In the genomic region with DNA sequence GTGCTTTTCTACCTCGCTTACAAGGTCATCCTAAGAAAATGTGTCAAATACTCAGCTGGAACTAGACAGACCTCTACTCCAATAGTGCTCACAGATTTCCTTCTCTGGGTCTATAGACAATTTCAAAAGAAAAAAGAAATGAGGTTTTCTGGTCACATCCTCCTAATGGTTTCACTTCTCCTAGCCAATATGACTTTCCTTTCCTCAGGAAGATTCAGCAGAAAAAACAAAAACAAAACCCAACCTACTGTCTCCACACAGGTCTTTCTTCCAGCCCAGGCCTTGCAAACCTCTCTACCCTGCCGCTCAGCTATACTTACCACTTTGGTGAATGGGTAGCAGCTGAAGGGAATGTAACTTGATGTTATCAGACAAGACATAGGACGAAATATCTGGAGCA, we compare ENCODE assay signal across 29 mouse cellular contexts. TPM values are rescaled to one million over a fixed set of nuclear protein-coding genes. Genes with fewer than 3 reads are reported as not detected.
DNase-seq lines count a peak whose midpoint lies in the region; ATAC-seq and TF ChIP-seq lines count a peak whose summit lies in the region.
"Had no signal": no experiment of that assay in that cellular context is flagged by ENCODE, and none has a peak within 500 bp of the region (broad histone marks: within the 10 kb centered on the region; RNA-seq: fewer than 3 reads in every experiment).

No protein-coding gene starts in this region.

- WGBS in liver, postnatal 0 days (ENCODE audit: insufficient replicate concordance), result 79% methylated on average over 3 of the region's 3 CpGs
- 79% methylated on average over 3 of the region's 3 CpGs for WGBS in liver, embryonic 12.5 days (ENCODE audit: insufficient replicate concordance)
- 27% methylated on average over 3 of the region's 3 CpGs for WGBS in macrophage (ENCODE audit: missing documents)
- 90% methylated on average over 3 of the region's 3 CpGs for WGBS in forebrain, postnatal 0 days

- no peak overlapping the region for H3K4me2 ChIP-seq in liver, postnatal 0 days (ENCODE audit: low read depth, low read length)
- H3K4me2 ChIP-seq in liver, embryonic 12.5 days, result no peak overlapping the region
- no peak overlapping the region for H3K4me2 ChIP-seq in CH12.LX (ENCODE audit: insufficient read depth, low read depth, poor library complexity, severe bottlenecking)
- no peak overlapping the region for H3K4me2 ChIP-seq in forebrain, postnatal 0 days (ENCODE audit: low read depth)
- H3K4me2 ChIP-seq: heart, embryonic 15.5 days; limb, embryonic 13.5 days; liver, embryonic 11.5 days; neural tube, embryonic 12.5 days had no signal

- H3K79me2 ChIP-seq in CH12.LX (replicated peaks; ENCODE audit: control insufficient read depth, extremely low read depth, insufficient read depth, poor library complexity, severe bottlenecking) (peaks cover 18% of the 10 kb centered on the region), macrophage (ENCODE audit: inconsistent target) (peaks cover 70% of the 10 kb centered on the region)

- no peak for TF ChIP-seq CTCF in liver, postnatal 0 days (IDR thresholded peaks at IDR 0.05; ENCODE audit: low read depth)
- TF ChIP-seq CTCF in CH12.LX (conservative IDR thresholded peaks at IDR 0.05 in 1 of 2, IDR thresholded peaks at IDR 0.05 in 1 of 2; ENCODE audit: low read depth in 2 of 2, low read length in 2 of 2), result no peak
- no peak for TF ChIP-seq CTCF in forebrain, postnatal 0 days (IDR thresholded peaks at IDR 0.05; ENCODE audit: low read depth)

- H3K4me3 ChIP-seq in liver, postnatal 0 days (ENCODE audit: low read depth, low read length), result no peak overlapping the region
- H3K4me3 ChIP-seq in liver, embryonic 12.5 days, result no peak overlapping the region
- H3K4me3 ChIP-seq in CH12.LX (replicated peaks in 1 of 3; ENCODE audit: low read depth in 2 of 3, low read length in 2 of 3, poor library complexity in 1 of 3) (no peak overlapping the region), macrophage (ENCODE audit: inconsistent target) (no peak overlapping the region)
- H3K4me3 ChIP-seq in forebrain, postnatal 0 days (ENCODE audit: low read depth, low read length), result no peak overlapping the region
- H3K4me3 ChIP-seq: heart, adult 2 months; heart, embryonic 15.5 days; limb, embryonic 13.5 days; midbrain, embryonic 10.5 days; myocyte; neural tube, embryonic 12.5 days had no signal

- H3K27ac ChIP-seq in liver, postnatal 0 days (ENCODE audit: low read depth), result 0 out of 2 replicates have a peak overlapping the region, but pooled peaks have one; percentile 55
- no peak overlapping the region for H3K27ac ChIP-seq in liver, embryonic 12.5 days
- H3K27ac ChIP-seq in CH12.LX (ENCODE audit: insufficient read depth, low read depth), result no peak overlapping the region
- peak overlapping the region; percentile 98 for H3K27ac ChIP-seq in macrophage
- no peak overlapping the region for H3K27ac ChIP-seq in forebrain, postnatal 0 days (ENCODE audit: low read depth, low read length)
- H3K27ac ChIP-seq: heart, adult 2 months; heart, embryonic 15.5 days; limb, embryonic 13.5 days; midbrain, embryonic 10.5 days; neural tube, embryonic 12.5 days had no signal

- no peak overlapping the region for H3K9ac ChIP-seq in liver, postnatal 0 days (replicated peaks)
- no peak overlapping the region for H3K9ac ChIP-seq in liver, embryonic 12.5 days
- H3K9ac ChIP-seq in CH12.LX (ENCODE audit: insufficient read depth, low read depth), result no peak overlapping the region
- H3K9ac ChIP-seq in forebrain, postnatal 0 days, result no peak overlapping the region
- H3K9ac ChIP-seq: heart, embryonic 15.5 days; limb, embryonic 13.5 days; neural tube, embryonic 12.5 days had no signal

- H3K36me3 ChIP-seq in liver, postnatal 0 days (replicated peaks; ENCODE audit: insufficient read depth, low read length), result peaks cover 25% of the 10 kb centered on the region
- peaks cover 54% of the 10 kb centered on the region for H3K36me3 ChIP-seq in liver, embryonic 12.5 days
- H3K36me3 ChIP-seq in CH12.LX (replicated peaks in 1 of 2; ENCODE audit: control insufficient read depth in 1 of 2, insufficient read depth in 1 of 2, low read length in 1 of 2), result peaks cover 19 to 31% of the 10 kb centered on the region in 2 experiments
- peaks cover 19% of the 10 kb centered on the region for H3K36me3 ChIP-seq in macrophage (ENCODE audit: inconsistent target)
- H3K36me3 ChIP-seq in forebrain, postnatal 0 days (ENCODE audit: insufficient read depth), result peaks cover 32% of the 10 kb centered on the region

- peaks cover 4% of the 10 kb centered on the region for H3K4me1 ChIP-seq in liver, postnatal 0 days (ENCODE audit: insufficient read depth)
- peaks cover 4% of the 10 kb centered on the region for H3K4me1 ChIP-seq in liver, embryonic 12.5 days
- H3K4me1 ChIP-seq in CH12.LX (ENCODE audit: control insufficient read depth in 1 of 2, insufficient read depth in 2 of 2), result peaks cover 22 to 70% of the 10 kb centered on the region in 2 experiments
- no peaks in the 10 kb centered on the region for H3K4me1 ChIP-seq in forebrain, postnatal 0 days (ENCODE audit: insufficient read depth)
- H3K4me1 ChIP-seq: limb, embryonic 13.5 days had no signal

- in situ Hi-C loops in CH12.LX (cut with MboI; ENCODE audit: low pct_ligation_motif_present, low pct_unique_long_range_greater_than_20kb, low sequenced_read_pairs), result no loop called here

- dilution Hi-C loops in CH12.LX (cut with MboI; ENCODE audit: extremely low pct_ligation_motif_present, extremely low pct_unique_long_range_greater_than_20kb, low sequenced_read_pairs), result no loop called here

- TF ChIP-seq RAD21 in CH12.LX (IDR thresholded peaks at IDR 0.05; ENCODE audit: low read depth, low read length), result no peak

- no peak for ATAC-seq in liver, postnatal 0 days
- no peak for ATAC-seq in liver, embryonic 12.5 days
- no peak for ATAC-seq in erythroblast, adult 5-6 weeks (replicated peaks; ENCODE audit: low FRiP score, poor library complexity, severe bottlenecking)
- no peak for ATAC-seq in forebrain, postnatal 0 days
- ATAC-seq: forebrain, embryonic 14.5 days; lung, postnatal 0 days; midbrain, embryonic 16.5 days had no signal

- no peak for TF ChIP-seq EP300 in liver, postnatal 0 days (IDR thresholded peaks at IDR 0.05; ENCODE audit: low read depth)
- TF ChIP-seq EP300 in CH12.LX (IDR thresholded peaks at IDR 0.05; ENCODE audit: low read length), result peak; percentile 86

- TF ChIP-seq POLR2A in CH12.LX (IDR thresholded peaks at IDR 0.05; ENCODE audit: low read depth, low read length), result no peak

- H3K9me3 ChIP-seq in liver, postnatal 0 days (ENCODE audit: low read length), result no peaks in the 10 kb centered on the region
- H3K9me3 ChIP-seq in liver, embryonic 12.5 days (replicated peaks), result no peaks in the 10 kb centered on the region
- no peaks in the 10 kb centered on the region for H3K9me3 ChIP-seq in CH12.LX (replicated peaks; ENCODE audit: low read length)
- H3K9me3 ChIP-seq in forebrain, postnatal 0 days (ENCODE audit: low read length), result no peaks in the 10 kb centered on the region
- H3K9me3 ChIP-seq: G1E; heart, embryonic 15.5 days; limb, embryonic 13.5 days; midbrain, embryonic 10.5 days; neural tube, embryonic 12.5 days had no signal

- no peaks in the 10 kb centered on the region for H3K27me3 ChIP-seq in liver, postnatal 0 days (ENCODE audit: insufficient read depth, low read length)
- no peaks in the 10 kb centered on the region for H3K27me3 ChIP-seq in liver, embryonic 12.5 days (replicated peaks)
- no peaks in the 10 kb centered on the region for H3K27me3 ChIP-seq in CH12.LX (replicated peaks)
- H3K27me3 ChIP-seq in forebrain, postnatal 0 days (ENCODE audit: insufficient read depth, low read length), result no peaks in the 10 kb centered on the region
- H3K27me3 ChIP-seq: heart, embryonic 15.5 days; limb, embryonic 13.5 days; neural tube, embryonic 12.5 days had no signal

- DNase-seq in liver, postnatal 0 days, result no peak
- peak; percentile 25 for DNase-seq in CH12.LX (ENCODE audit: extremely low read depth)
- no peak for DNase-seq in cerebellum, adult 11-12 months
- DNase-seq in forebrain, postnatal 0 days, result no peak
- DNase-seq: adrenal gland, postnatal 10 days; cerebellum, adult 2 months; cerebellum, postnatal 14 days; gastrocnemius, postnatal 25 days; heart, adult 2 months; kidney, adult 2 months; kidney, postnatal 36 days; lung, adult 18-20 months; lung, postnatal 4 days; right cerebral cortex, adult 18-20 months; thymus, adult 2 months; thymus, postnatal 36 days had no signal

TF ChIP-seq in CH12.LX, 34 proteins besides CTCF, POLR2A, EP300 and RAD21 (continues in another document):
- no peak for TF ChIP-seq ZC3H11A (IDR thresholded peaks at IDR 0.05; ENCODE audit: low read depth, low read length)

RNA-seq across cellular contexts. Expression of a gene that starts 6.5 kb away (rescaled TPM):
- 5.1 and 5.4 TPM in 2 replicates for polyA plus RNA-seq in liver, postnatal 0 days (2015; fragmentation: Nextera tagmentation; extraction: Ambion mirVana)
- 9.0 and 9.1 TPM in 2 replicates for polyA plus RNA-seq in liver, embryonic 12.5 days (2016; fragmentation: Nextera tagmentation; extraction: Ambion mirVana)
- total RNA-seq in CH12.LX (2012; rRNA removed) (17.4 and 18.2 TPM in 2 replicates), CH12.LX (2014; rRNA removed) (37.3 and 40.7 TPM in 2 replicates)
- polyA plus RNA-seq in CH12.LX (2012; ENCODE audit: insufficient read length, low read depth) (27.2 and 31.8 TPM in 2 replicates), macrophage (2018) (15.6 to 41.0 TPM (median 30.1 TPM) in 3 replicates)
- total RNA-seq in macrophage (2018; cell fraction: chromatin; rRNA removed), result 100 to 1,000 TPM in 20 of 26 experiments, 10 to 100 TPM in 6; 51.1 to 291 (median 164) TPM
- total RNA-seq in macrophage (2018; cell fraction: cytosol; rRNA removed), result 10 to 100 TPM; 13.1 to 40.5 (median 26.5) TPM
- total RNA-seq in macrophage (2018; cell fraction: nucleus; rRNA removed), result 100 to 1,000 TPM in 16 of 26 experiments, 10 to 100 TPM in 10; 35.9 to 241 (median 135) TPM
- total RNA-seq in erythroblast, adult 5-6 weeks (2015; ENCODE audit: low replicate concordance), result 14.0 and 14.6 TPM in 2 replicates
- total RNA-seq in erythroblast, adult 5-6 weeks (2017; ENCODE audit: low replicate concordance), result 5.8 and 8.9 TPM in 2 replicates
- total RNA-seq in forebrain, postnatal 0 days (2014; rRNA removed), result 19.7 and 20.7 TPM in 2 replicates
- 6.2 and 10.6 TPM in 2 replicates for polyA plus RNA-seq in forebrain, postnatal 0 days (2015; fragmentation: Nextera tagmentation; extraction: Ambion mirVana)

RNA-seq across cellular contexts. Expression of a gene that starts 29.0 kb away (rescaled TPM):
- 6.4 and 8.2 TPM in 2 replicates for polyA plus RNA-seq in liver, postnatal 0 days (2015; fragmentation: Nextera tagmentation; extraction: Ambion mirVana)
- polyA plus RNA-seq in liver, embryonic 12.5 days (2016; fragmentation: Nextera tagmentation; extraction: Ambion mirVana), result 13.2 and 13.3 TPM in 2 replicates
- total RNA-seq in CH12.LX (2012; rRNA removed) (18.9 and 20.6 TPM in 2 replicates), CH12.LX (2014; rRNA removed) (37.1 and 45.4 TPM in 2 replicates)
- polyA plus RNA-seq in CH12.LX (2012; ENCODE audit: insufficient read length, low read depth) (19.4 and 20.2 TPM in 2 replicates), macrophage (2018) (18.0 to 23.6 TPM (median 23.3 TPM) in 3 replicates)
- total RNA-seq in macrophage (2018; cell fraction: chromatin; rRNA removed), result 10 to 100 TPM; 13.0 to 96.9 (median 64.8) TPM
- total RNA-seq in macrophage (2018; cell fraction: cytosol; rRNA removed), result 10 to 100 TPM; 13.2 to 28.1 (median 23.1) TPM
- total RNA-seq in macrophage (2018; cell fraction: nucleus; rRNA removed), result 10 to 100 TPM; 14.9 to 68.2 (median 42.6) TPM
- total RNA-seq in erythroblast, adult 5-6 weeks (2015; ENCODE audit: low replicate concordance), result 8.6 and 22.1 TPM in 2 replicates
- 9.3 and 9.5 TPM in 2 replicates for total RNA-seq in erythroblast, adult 5-6 weeks (2017; ENCODE audit: low replicate concordance)
- total RNA-seq in forebrain, postnatal 0 days (2014; rRNA removed), result 16.2 and 18.2 TPM in 2 replicates
- 8.0 and 8.8 TPM in 2 replicates for polyA plus RNA-seq in forebrain, postnatal 0 days (2015; fragmentation: Nextera tagmentation; extraction: Ambion mirVana)

Comparison
In these comparisons a context has a peak if more than half of its experiments do, and no peak if none do; other contexts are left out.
1. H3K27ac ChIP-seq: peak in liver, postnatal 0 days (single experiment) and macrophage (single experiment); none in liver, embryonic 12.5 days (single experiment), CH12.LX (single experiment) and forebrain, postnatal 0 days (single experiment).